Mouse (Mus musculus) erythroblast, embryonic 14.5 days (primary cell): ENCODE measurements around the gene Gm37240. TPM values are rescaled to one million over a fixed set of nuclear protein-coding genes. Genes with fewer than 3 reads are reported as not detected.

ENCODE experiments used
- H3K27me3 ChIP-seq: 2 replicates; pipeline ENCODE4 v1.6.1; 2012; ENCODE audit warnings: inconsistent platforms; ENCODE audit not compliant: control insufficient read depth
- H3K36me3 ChIP-seq: 2 replicates; pipeline ENCODE4 v1.6.1; 2012; ENCODE audit warnings: mild to moderate bottlenecking, inconsistent platforms; ENCODE audit not compliant: control insufficient read depth
- H3K4me1 ChIP-seq: 2 replicates; pipeline ENCODE4 v1.6.1; 2012; ENCODE audit warnings: inconsistent platforms; ENCODE audit not compliant: control insufficient read depth
- H3K4me3 ChIP-seq: replicated peaks from 2 replicates; pipeline ENCODE3; 2012; ENCODE audit warnings: moderate library complexity, mild to moderate bottlenecking, inconsistent platforms
- H3K9me3 ChIP-seq: 2 replicates; pipeline ENCODE4 v1.6.1; 2012; ENCODE audit warnings: low read length, inconsistent platforms, mixed read lengths; ENCODE audit not compliant: control insufficient read depth
- GATA1 ChIP-seq: IDR thresholded peaks from 2 replicates; pipeline ENCODE4 v1.6.1; 2012; ENCODE audit warnings: low read length, inconsistent platforms, mixed read lengths
- TAL1 ChIP-seq: IDR thresholded peaks from 3 replicates; pipeline ENCODE4 v1.6.1; 2012; ENCODE audit warnings: low read length, inconsistent platforms, mixed read lengths
- polyA plus RNA-seq: library from polyadenylated mRNA; stranded (reverse); fragments of >175 nt; gene quantifications from 2 replicates; pipeline ENCODE4 v1.2.3, GENCODE M21; 2012

Gene Gm37240
- polyA plus RNA-seq, 1 experiment = not detected

GRCm38 (mm10) chr3:84645156-84646006 lies 1241.9 kb downstream of the Gm37240 start:
- no peaks in the 10 kb centered on the region for H3K27me3 ChIP-seq
- TF ChIP-seq TAL1 = no peak
- TF ChIP-seq GATA1 = no peak
- H3K4me1 ChIP-seq = no peaks in the 10 kb centered on the region
- H3K9me3 ChIP-seq = peaks cover 1% of the 10 kb centered on the region
- H3K36me3 ChIP-seq = no peaks in the 10 kb centered on the region
- H3K4me3 ChIP-seq = no peak overlapping the region

- no peaks in the 10 kb centered on the region for H3K36me3 ChIP-seq
- TF ChIP-seq GATA1 (no peak), TAL1 (no peak)
- H3K9me3 ChIP-seq = no peaks in the 10 kb centered on the region
- no peaks in the 10 kb centered on the region for H3K27me3 ChIP-seq
- H3K4me3 ChIP-seq = no peak overlapping the region
- no peaks in the 10 kb centered on the region for H3K4me1 ChIP-seq
Measured at GRCm38 (mm10) chr3:84642942-84643341, 1244.4 kb downstream of the Gm37240 start.

- H3K36me3 ChIP-seq = no peaks in the 10 kb centered on the region
- no peaks in the 10 kb centered on the region for H3K9me3 ChIP-seq
- TF ChIP-seq TAL1 (no peak), GATA1 (no peak)
- H3K4me1 ChIP-seq = no peaks in the 10 kb centered on the region
- H3K27me3 ChIP-seq = no peaks in the 10 kb centered on the region
- H3K4me3 ChIP-seq = no peak overlapping the region
Measured at GRCm38 (mm10) chr3:84641391-84641790, 1245.9 kb downstream of the Gm37240 start.

- Histone ChIP-seq H3K36me3 (no peaks in the 10 kb centered on the region), H3K4me3 (no peak overlapping the region), H3K27me3 (no peaks in the 10 kb centered on the region), H3K9me3 (no peaks in the 10 kb centered on the region), H3K4me1 (no peaks in the 10 kb centered on the region)
- TF ChIP-seq TAL1 (no peak), GATA1 (no peak)
Measured at GRCm38 (mm10) chr3:84640536-84640935, 1246.8 kb downstream of the Gm37240 start.

GRCm38 (mm10) chr3:84639767-84640500 lies 1247.4 kb downstream of the Gm37240 start:
- Histone ChIP-seq H3K9me3 (no peaks in the 10 kb centered on the region), H3K4me3 (no peak overlapping the region), H3K4me1 (no peaks in the 10 kb centered on the region), H3K27me3 (no peaks in the 10 kb centered on the region), H3K36me3 (no peaks in the 10 kb centered on the region)
- no peak for TF ChIP-seq GATA1
- no peak for TF ChIP-seq TAL1

GRCm38 (mm10) chr3:84638858-84639257 lies 1248.5 kb downstream of the Gm37240 start:
- Histone ChIP-seq H3K36me3 (no peaks in the 10 kb centered on the region), H3K27me3 (no peaks in the 10 kb centered on the region), H3K9me3 (no peaks in the 10 kb centered on the region), H3K4me1 (no peaks in the 10 kb centered on the region), H3K4me3 (no peak overlapping the region)
- TF ChIP-seq TAL1 (no peak), GATA1 (no peak)

- Histone ChIP-seq H3K27me3 (no peaks in the 10 kb centered on the region), H3K36me3 (no peaks in the 10 kb centered on the region), H3K9me3 (no peaks in the 10 kb centered on the region), H3K4me3 (no peak overlapping the region), H3K4me1 (no peaks in the 10 kb centered on the region)
- no peak for TF ChIP-seq GATA1
- TF ChIP-seq TAL1 = no peak
Measured at GRCm38 (mm10) chr3:84637890-84638578, 1249.3 kb downstream of the Gm37240 start.

- Histone ChIP-seq H3K36me3 (no peaks in the 10 kb centered on the region), H3K4me1 (no peaks in the 10 kb centered on the region), H3K9me3 (no peaks in the 10 kb centered on the region), H3K27me3 (no peaks in the 10 kb centered on the region), H3K4me3 (no peak overlapping the region)
- no peak for TF ChIP-seq TAL1
- TF ChIP-seq GATA1 = no peak
Measured at GRCm38 (mm10) chr3:84637095-84637494, 1250.2 kb downstream of the Gm37240 start.

GRCm38 (mm10) chr3:84631586-84631985 lies 1255.7 kb downstream of the Gm37240 start:
- Histone ChIP-seq H3K4me3 (no peak overlapping the region), H3K9me3 (no peaks in the 10 kb centered on the region), H3K36me3 (no peaks in the 10 kb centered on the region), H3K27me3 (no peaks in the 10 kb centered on the region; the same call in 1 of the 2 replicates), H3K4me1 (no peaks in the 10 kb centered on the region)
- TF ChIP-seq GATA1 = no peak
- no peak for TF ChIP-seq TAL1
